In the genomic region with DNA sequence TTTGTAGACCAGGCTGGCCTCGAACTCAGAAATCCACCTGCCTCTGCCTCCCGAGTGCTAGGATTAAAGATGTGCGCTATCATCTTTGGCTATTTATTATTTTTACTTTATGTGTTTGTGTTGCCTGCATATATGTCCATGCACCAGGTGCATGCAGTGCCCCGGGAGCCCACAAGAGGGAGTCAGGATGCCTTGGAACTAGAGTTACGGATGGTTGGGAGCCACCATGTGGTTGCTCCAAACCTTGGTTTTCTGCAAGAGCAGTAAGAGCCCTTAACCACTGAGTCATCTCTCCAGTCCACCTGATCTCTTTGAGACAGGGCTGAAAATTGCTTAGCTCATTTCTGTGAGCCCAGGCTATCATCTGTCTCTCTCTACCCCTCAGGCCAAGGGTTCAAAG, we compare ENCODE assay signal across 8 mouse cellular contexts. TPM values are rescaled to one million over a fixed set of nuclear protein-coding genes. Genes with fewer than 3 reads are reported as not detected.
DNase-seq lines count a peak whose midpoint lies in the region; ATAC-seq and TF ChIP-seq lines count a peak whose summit lies in the region.

No protein-coding gene starts in this region.

- no peaks in the 10 kb centered on the region for H3K9me3 ChIP-seq in heart, embryonic 16.5 days (replicated peaks; ENCODE audit: control insufficient read depth, low read length)

- H3K9ac ChIP-seq in heart, embryonic 16.5 days (ENCODE audit: low read length), result no peak overlapping the region

- H3K27ac ChIP-seq in bone marrow macrophage, adult 2 months (ENCODE audit: insufficient read depth, low read depth, low read length), result no peak overlapping the region
- H3K27ac ChIP-seq in heart, embryonic 16.5 days (ENCODE audit: low read length), result no peak overlapping the region

- H3K36me3 ChIP-seq in heart, embryonic 16.5 days (ENCODE audit: control insufficient read depth, insufficient read depth), result no peaks in the 10 kb centered on the region

- H3K27me3 ChIP-seq in heart, embryonic 16.5 days (ENCODE audit: control insufficient read depth, insufficient read depth, low read length), result no peaks in the 10 kb centered on the region

- no peak for TF ChIP-seq POLR2A in bone marrow macrophage, adult 2 months (IDR thresholded peaks at IDR 0.05; ENCODE audit: borderline replicate concordance, low read depth, low read length)

- peak; percentile 86 for DNase-seq in layer of hippocampus, adult 11-12 months (ENCODE audit: low spot score)
- DNase-seq in lung, adult 18-20 months, result peak; percentile 84 to 89
- DNase-seq in ovary, adult 18-20 months (ENCODE audit: low spot score), result peak; percentile 59
- DNase-seq in thymus, adult 18-20 months, result peak; percentile 52 to 61

- TF ChIP-seq CTCF in bone marrow macrophage, adult 2 months (IDR thresholded peaks at IDR 0.05; ENCODE audit: low read depth, low read length), result peak; percentile 97

- ATAC-seq in CD4-positive, CD25-positive, alpha-beta regulatory T cell, adult 4 months, result peak; percentile 98
- peak; percentile 93 for ATAC-seq in erythroid progenitor cell, adult 5-6 weeks (replicated peaks; ENCODE audit: low FRiP score, poor library complexity, severe bottlenecking)
- ATAC-seq in heart, embryonic 16.5 days (replicated peaks; ENCODE audit: extremely low read depth, insufficient read depth, low FRiP score), result peak; percentile 72; the same call in 1 of the 2 replicates

- WGBS in heart, embryonic 16.5 days, result 1% methylated on average over 5 of the region's 5 CpGs

- peaks cover 9% of the 10 kb centered on the region; the same call in 1 of the 2 replicates for H3K4me1 ChIP-seq in bone marrow macrophage, adult 2 months (ENCODE audit: control insufficient read depth, insufficient read depth, low read length)
- H3K4me1 ChIP-seq in heart, embryonic 16.5 days (ENCODE audit: control insufficient read depth, insufficient read depth, low read length), result no peaks in the 10 kb centered on the region

- H3K4me3 ChIP-seq in bone marrow macrophage, adult 2 months (ENCODE audit: insufficient read depth, low read length), result no peak overlapping the region
- H3K4me3 ChIP-seq in heart, embryonic 16.5 days (ENCODE audit: low read length), result no peak overlapping the region

- H3K4me2 ChIP-seq in heart, embryonic 16.5 days (ENCODE audit: low read depth, low read length), result no peak overlapping the region

RNA-seq across cellular contexts. Expression of gene Ggcx, which starts 7.0 kb away (rescaled TPM):
- polyA plus RNA-seq in CD4-positive, CD25-positive, alpha-beta regulatory T cell, adult 4 months (2017; shearing (Covaris generic)), result 10 to 100 TPM in 1 of 2 experiments, 1 to 10 TPM in 1; 5.6 to 11.6 TPM
- 15.7 and 18.3 TPM in 2 replicates for polyA plus RNA-seq in bone marrow macrophage, adult 2 months (2012; ENCODE audit: insufficient read depth, insufficient read length, missing spikeins)
- 1.4 and 7.1 TPM in 2 replicates for total RNA-seq in erythroid progenitor cell, adult 5-6 weeks (2015; ENCODE audit: low replicate concordance)
- 2.6 and 5.9 TPM in 2 replicates for total RNA-seq in erythroid progenitor cell, adult 5-6 weeks (2017; ENCODE audit: low replicate concordance)
- 28.9 and 29.5 TPM in 2 replicates for polyA plus RNA-seq in heart, embryonic 16.5 days (2015; fragmentation: Nextera tagmentation; extraction: Ambion mirVana)

RNA-seq across cellular contexts. Expression of gene Vamp8, which starts 16.6 kb away (rescaled TPM):
- polyA plus RNA-seq in CD4-positive, CD25-positive, alpha-beta regulatory T cell, adult 4 months (2017; shearing (Covaris generic)), result 100 to 1,000 TPM; 326 to 346 TPM
- polyA plus RNA-seq in bone marrow macrophage, adult 2 months (2012; ENCODE audit: insufficient read depth, insufficient read length, missing spikeins), result 348 and 352 TPM in 2 replicates
- total RNA-seq in erythroid progenitor cell, adult 5-6 weeks (2015; ENCODE audit: low replicate concordance), result 234 and 259 TPM in 2 replicates
- 212 and 229 TPM in 2 replicates for total RNA-seq in erythroid progenitor cell, adult 5-6 weeks (2017; ENCODE audit: low replicate concordance)
- 134 and 139 TPM in 2 replicates for polyA plus RNA-seq in heart, embryonic 16.5 days (2015; fragmentation: Nextera tagmentation; extraction: Ambion mirVana)

RNA-seq across cellular contexts. Expression of gene Vamp5, which starts 26.9 kb away (rescaled TPM):
- 10 to 100 TPM; 66.7 to 70.3 TPM for polyA plus RNA-seq in CD4-positive, CD25-positive, alpha-beta regulatory T cell, adult 4 months (2017; shearing (Covaris generic))
- 5.3 and 10.5 TPM in 2 replicates for polyA plus RNA-seq in bone marrow macrophage, adult 2 months (2012; ENCODE audit: insufficient read depth, insufficient read length, missing spikeins)
- total RNA-seq in erythroid progenitor cell, adult 5-6 weeks (2015; ENCODE audit: low replicate concordance), result 85.1 and 98.0 TPM in 2 replicates
- total RNA-seq in erythroid progenitor cell, adult 5-6 weeks (2017; ENCODE audit: low replicate concordance), result 23.8 and 24.3 TPM in 2 replicates
- 40.1 and 46.0 TPM in 2 replicates for polyA plus RNA-seq in heart, embryonic 16.5 days (2015; fragmentation: Nextera tagmentation; extraction: Ambion mirVana)

RNA-seq across cellular contexts. Expression of gene Mat2a, which starts 32.2 kb away (rescaled TPM):
- polyA plus RNA-seq in CD4-positive, CD25-positive, alpha-beta regulatory T cell, adult 4 months (2017; shearing (Covaris generic)), result 100 to 1,000 TPM; 222 to 239 TPM
- polyA plus RNA-seq in bone marrow macrophage, adult 2 months (2012; ENCODE audit: insufficient read depth, insufficient read length, missing spikeins), result 88.0 and 88.8 TPM in 2 replicates
- total RNA-seq in erythroid progenitor cell, adult 5-6 weeks (2015; ENCODE audit: low replicate concordance), result 299 and 345 TPM in 2 replicates
- total RNA-seq in erythroid progenitor cell, adult 5-6 weeks (2017; ENCODE audit: low replicate concordance), result 107 TPM in 2 replicates
- 305 and 318 TPM in 2 replicates for polyA plus RNA-seq in heart, embryonic 16.5 days (2015; fragmentation: Nextera tagmentation; extraction: Ambion mirVana)

RNA-seq across cellular contexts. Expression of gene Rnf181, which starts 40.4 kb away (rescaled TPM):
- 100 to 1,000 TPM; 141 to 148 TPM for polyA plus RNA-seq in CD4-positive, CD25-positive, alpha-beta regulatory T cell, adult 4 months (2017; shearing (Covaris generic))
- polyA plus RNA-seq in bone marrow macrophage, adult 2 months (2012; ENCODE audit: insufficient read depth, insufficient read length, missing spikeins), result 97.4 and 105 TPM in 2 replicates
- total RNA-seq in erythroid progenitor cell, adult 5-6 weeks (2015; ENCODE audit: low replicate concordance), result 68.5 and 96.0 TPM in 2 replicates
- 56.4 and 69.8 TPM in 2 replicates for total RNA-seq in erythroid progenitor cell, adult 5-6 weeks (2017; ENCODE audit: low replicate concordance)
- polyA plus RNA-seq in heart, embryonic 16.5 days (2015; fragmentation: Nextera tagmentation; extraction: Ambion mirVana), result 92.2 and 93.6 TPM in 2 replicates
